Mouse (Mus musculus) layer of hippocampus, postnatal 10 days (tissue): Measurements from ENCODE around the gene Olfr1012. TPM values are rescaled to one million over a fixed set of nuclear protein-coding genes. Genes with fewer than 3 reads are reported as not detected.
"Not testable (repeated sequence)": the region's sequence is repeated elsewhere in the genome, so short reads cannot be mapped to it uniquely, and the experiment has no call there.

Experiments used
- DNase-seq, 2 experiments: peaks; one replicate each; pipeline ENCODE4 v3.0.0; 2021; ENCODE audit warnings: low spot score in 2 of 2
- long read RNA-seq: library from polyadenylated mRNA; stranded (forward); transcript quantifications from one replicate; pipeline ENCODE4 v2.0.0, GENCODE M21; 2023
- total RNA-seq, 2 experiments: library from RNA; stranded (reverse); gene quantifications; 2 replicates each; pipeline ENCODE4 v1.2.3; 2021

Olfr1012 gene
- total RNA-seq = not detected
- long read RNA-seq = 0 reads

DNA sequence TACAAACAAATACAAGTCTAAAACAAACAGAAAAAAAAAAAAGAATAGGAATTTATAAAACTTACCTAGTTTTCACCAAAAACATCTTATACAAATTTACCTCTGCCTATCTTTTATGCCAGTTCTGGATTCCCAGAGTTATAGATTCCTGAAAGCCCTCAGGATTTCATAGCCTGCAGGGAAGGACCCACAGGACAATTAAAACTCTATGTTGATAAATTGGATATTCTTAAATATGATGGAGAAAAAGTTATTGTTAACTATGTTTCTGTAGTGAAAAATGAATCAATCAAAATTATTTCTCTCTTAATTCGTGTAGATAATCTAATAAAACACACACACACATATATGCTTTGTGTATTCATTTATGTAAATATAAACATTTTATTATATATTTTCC is at the start of gene Olfr1012:
Gene Olfr1012 (minus strand): TSS at position 101 of the 400 bp plus-strand sequence.
- no peak for DNase-seq

- DNase-seq = no peak
Measured at GRCm38 (mm10) chr2:85804501-85804900, 41.9 kb upstream of the Olfr1012 start.

DNA sequence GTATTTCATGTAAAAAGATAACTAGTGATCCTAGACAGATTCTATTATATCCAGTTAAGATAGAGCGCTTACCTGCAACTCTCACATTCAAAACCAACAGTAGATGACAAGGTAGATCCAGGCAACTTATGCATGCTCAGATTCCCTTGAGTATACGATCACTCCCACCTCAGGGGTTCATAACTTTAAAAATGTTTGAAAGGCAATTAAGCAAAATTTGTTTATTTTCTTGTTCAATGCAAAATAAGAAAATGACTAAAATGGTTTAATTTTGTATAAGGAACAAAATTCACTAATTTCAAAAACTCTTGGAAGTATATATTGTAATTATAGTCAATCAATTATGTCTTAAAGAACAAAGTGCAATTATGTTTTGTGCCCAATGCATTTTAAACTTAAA is 39.9 kb upstream of the Olfr1012 start, which contains the start of gene Olfr1016:
Gene Olfr1016 (minus strand): TSS at position 101 of the 400 bp plus-strand sequence.
- DNase-seq = no peak

- no peak for DNase-seq
Measured at GRCm38 (mm10) chr2:85792331-85792730, 29.8 kb upstream of the Olfr1012 start.

DNA sequence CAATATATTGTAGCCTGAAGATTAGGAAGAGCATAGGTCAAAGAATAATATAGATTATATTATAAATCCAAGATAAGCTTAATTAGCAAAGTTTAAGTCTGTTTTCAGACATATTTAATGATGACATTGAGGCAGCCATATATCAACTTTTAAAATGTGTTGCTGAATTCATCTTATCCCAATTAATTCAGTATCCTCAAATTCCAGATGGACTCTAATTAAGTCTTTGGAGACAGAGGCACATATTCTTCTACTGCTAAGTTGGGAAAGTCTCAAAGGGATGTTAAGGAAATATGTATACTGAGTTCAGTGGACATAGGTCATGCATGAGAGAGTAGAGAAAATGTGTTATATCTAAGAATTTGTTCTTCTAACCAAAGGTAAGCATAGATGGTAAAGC is 19.2 kb upstream of the Olfr1012 start, which contains the start of gene Olfr1015:
Gene Olfr1015 (plus strand): TSS at position 301 of the 400 bp plus-strand sequence.
- DNase-seq = no peak

- DNase-seq = no peak
Measured at GRCm38 (mm10) chr2:85772413-85772812, 9.8 kb upstream of the Olfr1012 start, which contains the start of gene Olfr1014. Gene Olfr1014 (plus strand): TSS chr2:85772713.

DNA sequence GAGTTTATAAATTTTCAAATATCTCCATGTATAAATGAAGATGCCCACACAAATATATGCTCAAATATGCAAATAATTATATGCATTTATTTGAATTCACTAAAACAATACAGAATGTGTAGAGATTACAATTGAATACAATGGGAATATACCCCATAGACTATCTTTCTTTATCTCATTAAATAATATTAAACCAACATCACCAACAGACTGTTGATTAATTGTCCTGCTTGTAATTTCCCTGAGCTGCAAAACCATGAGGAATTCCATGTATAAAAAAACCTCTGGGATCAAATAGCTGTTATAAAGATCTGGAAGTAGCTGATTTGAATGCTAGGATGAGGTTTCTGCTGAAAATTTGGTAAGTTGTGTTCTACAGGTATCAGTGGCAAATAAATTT is 4.2 kb upstream of the Olfr1012 start, which contains the start of gene Olfr1013:
Gene Olfr1013 (plus strand): TSS at position 301 of the 400 bp plus-strand sequence.
- DNase-seq = no peak

GRCm38 (mm10) chr2:85753822-85754221 is 8.7 kb downstream of the Olfr1012 start:
- no peak for DNase-seq

DNA sequence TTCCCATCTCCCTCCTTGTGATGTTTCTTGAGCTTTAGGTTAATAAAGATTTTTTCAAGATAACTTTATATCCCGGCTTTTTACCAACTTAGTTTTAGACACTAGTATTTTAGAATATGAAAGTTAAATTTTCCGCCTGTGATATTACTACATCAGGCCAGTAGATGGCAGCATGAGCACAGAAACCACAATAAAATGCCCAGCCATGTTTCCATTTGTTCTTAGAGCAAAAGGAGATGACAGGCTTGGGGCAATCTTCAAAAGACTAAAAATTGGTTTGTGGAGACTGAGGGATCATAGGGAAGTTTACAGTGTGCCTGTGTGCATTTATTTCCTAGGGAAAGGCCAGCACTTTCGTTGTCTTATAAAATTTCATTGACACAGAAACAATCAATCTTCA is 36.8 kb downstream of the Olfr1012 start:
- DNase-seq = peak; percentile 15 to 39

DNA sequence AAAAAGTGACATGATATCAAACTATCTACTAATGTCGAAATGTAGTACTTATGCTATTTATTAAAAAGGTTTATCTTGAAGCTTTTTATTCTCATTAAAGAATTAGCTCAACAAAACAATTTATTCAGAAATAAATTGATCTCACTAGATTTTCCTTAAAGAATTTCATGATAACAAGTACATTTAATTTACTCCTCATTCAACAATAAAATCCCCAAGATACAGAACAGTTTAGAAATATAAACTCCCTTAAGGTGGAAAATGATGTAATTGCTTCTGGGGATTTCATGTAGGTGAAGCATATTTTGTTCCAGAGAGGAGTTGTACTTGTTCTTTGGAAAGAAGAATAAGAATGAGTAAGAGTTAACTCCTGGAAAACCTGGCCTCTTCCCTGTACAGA is 47.4 kb downstream of the Olfr1012 start, which contains the start of gene Olfr1009:
Gene Olfr1009 (plus strand): TSS at position 301 of the 400 bp plus-strand sequence.
- no peak for DNase-seq

DNA sequence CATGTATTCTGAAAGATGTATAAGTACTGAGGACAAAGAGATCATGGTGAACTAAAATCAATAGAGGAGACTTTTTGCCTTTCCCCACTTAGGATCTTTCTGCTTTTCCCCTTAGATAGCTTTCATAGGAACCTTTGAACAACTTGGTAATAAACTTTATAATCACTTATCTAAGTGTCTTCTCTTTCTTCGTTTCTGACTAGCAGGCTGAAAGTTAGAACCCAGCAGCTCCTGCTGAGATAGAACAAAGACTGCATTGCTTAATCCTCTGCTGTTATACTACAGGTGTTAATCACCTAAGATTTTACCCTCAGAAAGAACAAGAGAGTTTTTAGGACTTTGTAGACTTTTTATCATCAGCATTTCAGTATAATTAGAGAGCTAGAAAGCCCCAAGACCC is 51.4 kb downstream of the Olfr1012 start:
- no peak for DNase-seq

GRCm38 (mm10) chr2:85710680-85711079 is 51.9 kb downstream of the Olfr1012 start:
- not testable (repeated sequence) for DNase-seq

Other genes with a start within 250 kb of the Olfr1012 start
- under 1 TPM; 0.62 to 0.67 TPM for gene 4833423E24Rik, start 243.7 kb downstream of the Olfr1012 start, total RNA-seq
- gene Olfr996, start 183.6 kb downstream of the Olfr1012 start, total RNA-seq = not detected
- not detected for gene Olfr998, start 173.8 kb downstream of the Olfr1012 start, total RNA-seq
- not detected for gene Olfr1000, start 150.9 kb downstream of the Olfr1012 start, total RNA-seq
- gene Olfr1002, start 112.1 kb downstream of the Olfr1012 start, total RNA-seq = not detected
- gene Olfr154, start 98.3 kb downstream of the Olfr1012 start, total RNA-seq = not detected
- gene Olfr1006, start 84.0 kb downstream of the Olfr1012 start, total RNA-seq = not detected
- not detected for gene Olfr1008, start 73.3 kb downstream of the Olfr1012 start, total RNA-seq
- gene Olfr1009, start 47.3 kb downstream of the Olfr1012 start, total RNA-seq = not detected
- not detected for gene Olfr1013, start 4.3 kb upstream of the Olfr1012 start, total RNA-seq
- not detected for gene Olfr1014, start 9.9 kb upstream of the Olfr1012 start, total RNA-seq
- gene Olfr1015, start 19.3 kb upstream of the Olfr1012 start, total RNA-seq = not detected
- gene Olfr1016, start 39.8 kb upstream of the Olfr1012 start, total RNA-seq = not detected
- not detected for gene Olfr1018, start 55.7 kb upstream of the Olfr1012 start, total RNA-seq
- gene Olfr1019, start 82.7 kb upstream of the Olfr1012 start, total RNA-seq = not detected
- gene Olfr1020, start 84.3 kb upstream of the Olfr1012 start, total RNA-seq = not detected
- gene Olfr1022, start 105.8 kb upstream of the Olfr1012 start, total RNA-seq = not detected
- gene Olfr1023, start 122.9 kb upstream of the Olfr1012 start, total RNA-seq = not detected
- gene Olfr1024, start 142.3 kb upstream of the Olfr1012 start, total RNA-seq = not detected
- gene Olfr1025-ps1, start 152.4 kb upstream of the Olfr1012 start, total RNA-seq = not detected
- not detected for gene Olfr1026, start 158.8 kb upstream of the Olfr1012 start, total RNA-seq
- not detected for gene Olfr1028, start 187.7 kb upstream of the Olfr1012 start, total RNA-seq
- gene Olfr1029, start 211.1 kb upstream of the Olfr1012 start, total RNA-seq = not detected
- gene Olfr1030, start 216.5 kb upstream of the Olfr1012 start, total RNA-seq = not detected
- not detected for gene Olfr1031, start 227.5 kb upstream of the Olfr1012 start, total RNA-seq
- not detected for gene Olfr1032, start 242.8 kb upstream of the Olfr1012 start, total RNA-seq